Mouse (Mus musculus): ENCODE results near the gene Pak1. TPM values are rescaled to one million over a fixed set of nuclear protein-coding genes. Genes with fewer than 3 reads are reported as not detected.

Gene Pak1
- polyA plus RNA-seq, 1 experiment from 2014 or later: 12.4 TPM

DNA sequence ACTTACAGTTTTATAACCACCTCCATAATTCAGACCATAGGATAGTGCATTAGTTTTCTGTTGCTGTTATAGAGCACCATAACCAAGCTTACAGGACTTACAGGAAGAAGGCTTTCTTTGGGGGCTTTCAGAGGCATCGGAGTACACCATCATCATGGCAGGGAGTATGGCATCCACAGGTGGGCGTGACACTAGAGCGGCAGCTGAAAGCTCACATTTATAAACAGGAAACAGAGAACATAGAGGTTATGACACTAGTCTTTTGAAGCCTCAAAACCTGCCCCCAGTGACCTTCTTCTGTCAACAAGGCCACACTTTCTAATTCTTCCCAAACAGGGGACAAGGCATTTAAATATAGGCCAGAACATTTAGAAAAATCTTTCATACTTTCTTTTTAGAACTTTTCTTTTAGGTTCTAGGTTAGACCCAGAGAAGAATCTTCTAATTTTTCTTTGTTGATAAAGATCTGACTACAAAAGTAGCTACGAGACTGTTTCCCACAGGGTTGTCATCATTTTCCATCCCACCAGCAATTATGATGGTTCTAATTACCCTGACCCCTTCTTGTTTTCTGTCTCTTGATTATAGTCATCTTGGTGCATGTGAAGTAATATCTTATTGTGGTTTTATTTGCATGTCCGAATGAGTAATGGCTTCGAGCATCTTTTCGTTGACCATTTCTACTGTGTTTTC lies 89.7 kb downstream of the Pak1 start:
- DNase-seq (ENCODE audit: low spot score): no peak
- 85% methylated on average over 7 of the region's 7 CpGs for WGBS
- TF ChIP-seq CTCF (IDR thresholded peaks at IDR 0.05; ENCODE audit: low read depth): no peak

GRCm38 (mm10) chr7:97911646-97912045 lies 123.3 kb downstream of the Pak1 start:
- Histone ChIP-seq H3K4me2 (ENCODE audit: low read length) (no peak overlapping the region), H3K9me3 (replicated peaks; ENCODE audit: low read length) (no peaks in the 10 kb centered on the region), H3K36me3 (ENCODE audit: insufficient read depth, low read length) (0 out of 2 replicates have a peak, but pooled peaks cover 3% of the 10 kb centered on the region), H3K27ac (no peak overlapping the region), H3K4me3 (replicated peaks; ENCODE audit: low read depth, low read length) (no peak overlapping the region), H3K9ac (ENCODE audit: low read depth, low read length) (no peak overlapping the region), H3K27me3 (ENCODE audit: insufficient read depth, low read length) (no peaks in the 10 kb centered on the region), H3K4me1 (replicated peaks; ENCODE audit: insufficient read depth, low read length) (no peaks in the 10 kb centered on the region)
- no peak for TF ChIP-seq CTCF (IDR thresholded peaks at IDR 0.05; ENCODE audit: low read depth)
- ATAC-seq (replicated peaks; ENCODE audit: low FRiP score, low read depth): no peak
- no peak for DNase-seq (ENCODE audit: low spot score)
- WGBS: 70% methylated on average over 3 of the region's 3 CpGs

More for the DNA sequence above, 89.7 kb downstream of the Pak1 start:
- Histone ChIP-seq H3K4me2 (ENCODE audit: low read length) (no peak overlapping the region), H3K36me3 (ENCODE audit: insufficient read depth, low read length) (no peaks in the 10 kb centered on the region), H3K27ac (no peak overlapping the region), H3K27me3 (ENCODE audit: insufficient read depth, low read length) (no peaks in the 10 kb centered on the region), H3K4me3 (replicated peaks; ENCODE audit: low read depth, low read length) (no peak overlapping the region), H3K9me3 (replicated peaks; ENCODE audit: low read length) (no peaks in the 10 kb centered on the region), H3K9ac (ENCODE audit: low read depth, low read length) (no peak overlapping the region), H3K4me1 (replicated peaks; ENCODE audit: insufficient read depth, low read length) (no peaks in the 10 kb centered on the region)
- ATAC-seq (replicated peaks; ENCODE audit: low FRiP score, low read depth): no peak

GRCm38 (mm10) chr7:97914833-97915516 lies 126.6 kb downstream of the Pak1 start:
- Histone ChIP-seq H3K27ac (no peak overlapping the region), H3K4me3 (replicated peaks; ENCODE audit: low read depth, low read length) (no peak overlapping the region), H3K4me1 (replicated peaks; ENCODE audit: insufficient read depth, low read length) (no peaks in the 10 kb centered on the region), H3K36me3 (ENCODE audit: insufficient read depth, low read length) (no peaks in the 10 kb centered on the region), H3K27me3 (ENCODE audit: insufficient read depth, low read length) (no peaks in the 10 kb centered on the region), H3K4me2 (ENCODE audit: low read length) (no peak overlapping the region), H3K9ac (ENCODE audit: low read depth, low read length) (no peak overlapping the region), H3K9me3 (replicated peaks; ENCODE audit: low read length) (no peaks in the 10 kb centered on the region)
- ATAC-seq (replicated peaks; ENCODE audit: low FRiP score, low read depth) (no peak), DNase-seq (ENCODE audit: low spot score) (no peak)
- TF ChIP-seq CTCF (IDR thresholded peaks at IDR 0.05; ENCODE audit: low read depth): no peak
- 75% methylated on average over 2 of the region's 2 CpGs for WGBS

- no peaks in the 10 kb centered on the region for H3K27me3 ChIP-seq (ENCODE audit: insufficient read depth, low read length)
- 78% methylated on average over 12 of the region's 12 CpGs for WGBS
- H3K9me3 ChIP-seq (replicated peaks; ENCODE audit: low read length): no peaks in the 10 kb centered on the region
- no peak within 1 kb of the TSS for H3K27ac ChIP-seq
- H3K4me2 ChIP-seq (ENCODE audit: low read length): no peak within 1 kb of the TSS
- no peak within 1 kb of the TSS for H3K4me3 ChIP-seq (replicated peaks; ENCODE audit: low read depth, low read length)
- DNase-seq (ENCODE audit: low spot score): no peak
- TF ChIP-seq CTCF (IDR thresholded peaks at IDR 0.05; ENCODE audit: low read depth): no peak
- H3K4me1 ChIP-seq (replicated peaks; ENCODE audit: insufficient read depth, low read length): no peaks in the 10 kb centered on the region
- ATAC-seq (replicated peaks; ENCODE audit: low FRiP score, low read depth): no peak
- H3K36me3 ChIP-seq (ENCODE audit: insufficient read depth, low read length): no peaks in the 10 kb centered on the region
- H3K9ac ChIP-seq (ENCODE audit: low read depth, low read length): no peak within 1 kb of the TSS
Observed at GRCm38 (mm10) chr7:97919742-97920141, 131.4 kb downstream of the Pak1 start, which contains the start of gene Gdpd4. TSS of gene Gdpd4 (plus strand) at chr7:97919955.

DNA sequence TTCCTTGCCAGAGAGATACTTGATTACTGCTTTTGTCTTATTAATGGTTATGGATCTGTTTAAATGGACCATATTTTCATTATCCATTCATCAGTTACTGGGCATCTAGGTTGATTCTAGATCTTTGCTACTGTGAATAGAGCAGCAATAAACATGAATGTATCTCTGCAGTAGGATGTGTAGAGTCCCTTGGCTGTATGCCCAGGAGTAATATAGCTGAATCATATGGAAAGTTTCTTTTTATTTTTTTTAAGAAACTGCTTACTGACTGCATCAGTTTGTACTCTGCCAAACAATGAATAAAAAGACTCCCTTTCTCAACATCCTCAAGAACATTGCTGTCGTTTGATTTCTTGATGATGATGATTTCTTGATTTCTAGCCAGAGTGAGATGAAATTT lies 137.5 kb downstream of the Pak1 start:
- DNase-seq (ENCODE audit: low spot score): no peak
- no peak for ATAC-seq (replicated peaks; ENCODE audit: low FRiP score, low read depth)
- Histone ChIP-seq H3K27ac (no peak overlapping the region), H3K9ac (ENCODE audit: low read depth, low read length) (no peak overlapping the region), H3K4me2 (ENCODE audit: low read length) (no peak overlapping the region), H3K9me3 (replicated peaks; ENCODE audit: low read length) (no peaks in the 10 kb centered on the region), H3K4me3 (replicated peaks; ENCODE audit: low read depth, low read length) (no peak overlapping the region), H3K27me3 (ENCODE audit: insufficient read depth, low read length) (no peaks in the 10 kb centered on the region), H3K36me3 (ENCODE audit: insufficient read depth, low read length) (no peaks in the 10 kb centered on the region), H3K4me1 (replicated peaks; ENCODE audit: insufficient read depth, low read length) (no peaks in the 10 kb centered on the region)
- TF ChIP-seq CTCF (IDR thresholded peaks at IDR 0.05; ENCODE audit: low read depth): no peak
- WGBS: 63% methylated on average over 1 of the region's 1 CpGs

- Histone ChIP-seq H3K4me1 (replicated peaks; ENCODE audit: insufficient read depth, low read length) (no peaks in the 10 kb centered on the region), H3K36me3 (ENCODE audit: insufficient read depth, low read length) (no peaks in the 10 kb centered on the region), H3K27ac (no peak overlapping the region), H3K4me2 (ENCODE audit: low read length) (no peak overlapping the region), H3K9me3 (replicated peaks; ENCODE audit: low read length) (no peaks in the 10 kb centered on the region), H3K9ac (ENCODE audit: low read depth, low read length) (no peak overlapping the region), H3K27me3 (ENCODE audit: insufficient read depth, low read length) (no peaks in the 10 kb centered on the region), H3K4me3 (replicated peaks; ENCODE audit: low read depth, low read length) (no peak overlapping the region)
- no peak for ATAC-seq (replicated peaks; ENCODE audit: low FRiP score, low read depth)
- 89% methylated on average over 5 of the region's 5 CpGs for WGBS
- no peak for DNase-seq (ENCODE audit: low spot score)
- TF ChIP-seq CTCF (IDR thresholded peaks at IDR 0.05; ENCODE audit: low read depth): no peak
Observed at GRCm38 (mm10) chr7:97926978-97927377, 138.6 kb downstream of the Pak1 start.

All from kidney, postnatal 0 days (tissue).